Mouse (Mus musculus) monocyte, adult 59 days (primary cell): ENCODE data around the gene Ddx20. TPM values are rescaled to one million over a fixed set of nuclear protein-coding genes. Genes with fewer than 3 reads are reported as not detected.

Source experiments
- total RNA-seq, 2 experiments: library from RNA; stranded (reverse); gene quantifications; one replicate each; pipeline ENCODE4 v1.2.4; 2023

Gene Ddx20
- 10 to 100 TPM; 12.3 to 13.5 TPM for total RNA-seq

DNA sequence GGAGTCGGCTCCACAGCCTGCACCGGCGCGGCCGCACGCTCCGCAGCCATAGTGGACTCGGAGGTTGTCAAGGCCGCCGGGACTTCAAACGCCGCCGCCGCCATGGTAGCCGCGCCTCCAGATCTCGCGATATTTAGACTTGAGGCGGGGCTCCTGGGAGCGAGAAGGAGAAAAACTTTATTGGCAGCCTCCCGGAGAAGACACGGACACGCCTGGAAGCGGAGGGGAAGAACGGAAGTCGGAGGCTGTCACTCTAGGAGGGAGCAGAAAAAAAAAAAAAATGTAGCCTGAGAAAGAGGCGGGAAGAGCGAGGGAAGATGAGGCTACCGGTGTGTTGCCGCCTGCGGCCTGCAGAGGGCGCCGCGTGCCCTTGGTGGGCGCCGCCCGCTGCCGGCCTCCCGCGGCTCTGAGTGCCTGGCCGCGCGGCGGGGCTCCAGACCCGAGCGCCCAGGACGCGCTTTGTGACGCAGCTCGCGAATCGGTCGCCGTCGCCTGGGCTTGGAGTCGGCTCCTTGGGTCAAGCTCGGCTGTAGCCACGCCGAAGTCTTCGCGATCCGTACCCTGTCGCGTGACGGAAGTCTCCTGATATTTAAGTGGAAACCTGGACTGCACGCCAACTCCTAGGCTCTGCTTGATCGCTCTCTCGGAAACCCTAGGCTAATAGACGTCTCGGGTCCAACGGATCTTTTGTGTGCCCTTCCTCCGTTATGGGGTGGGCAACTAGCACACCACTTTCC is at the start of gene Ddx20:
TSS of gene Ddx20 (minus strand) at position 251 of the 737 bp plus-strand sequence.

DNA sequence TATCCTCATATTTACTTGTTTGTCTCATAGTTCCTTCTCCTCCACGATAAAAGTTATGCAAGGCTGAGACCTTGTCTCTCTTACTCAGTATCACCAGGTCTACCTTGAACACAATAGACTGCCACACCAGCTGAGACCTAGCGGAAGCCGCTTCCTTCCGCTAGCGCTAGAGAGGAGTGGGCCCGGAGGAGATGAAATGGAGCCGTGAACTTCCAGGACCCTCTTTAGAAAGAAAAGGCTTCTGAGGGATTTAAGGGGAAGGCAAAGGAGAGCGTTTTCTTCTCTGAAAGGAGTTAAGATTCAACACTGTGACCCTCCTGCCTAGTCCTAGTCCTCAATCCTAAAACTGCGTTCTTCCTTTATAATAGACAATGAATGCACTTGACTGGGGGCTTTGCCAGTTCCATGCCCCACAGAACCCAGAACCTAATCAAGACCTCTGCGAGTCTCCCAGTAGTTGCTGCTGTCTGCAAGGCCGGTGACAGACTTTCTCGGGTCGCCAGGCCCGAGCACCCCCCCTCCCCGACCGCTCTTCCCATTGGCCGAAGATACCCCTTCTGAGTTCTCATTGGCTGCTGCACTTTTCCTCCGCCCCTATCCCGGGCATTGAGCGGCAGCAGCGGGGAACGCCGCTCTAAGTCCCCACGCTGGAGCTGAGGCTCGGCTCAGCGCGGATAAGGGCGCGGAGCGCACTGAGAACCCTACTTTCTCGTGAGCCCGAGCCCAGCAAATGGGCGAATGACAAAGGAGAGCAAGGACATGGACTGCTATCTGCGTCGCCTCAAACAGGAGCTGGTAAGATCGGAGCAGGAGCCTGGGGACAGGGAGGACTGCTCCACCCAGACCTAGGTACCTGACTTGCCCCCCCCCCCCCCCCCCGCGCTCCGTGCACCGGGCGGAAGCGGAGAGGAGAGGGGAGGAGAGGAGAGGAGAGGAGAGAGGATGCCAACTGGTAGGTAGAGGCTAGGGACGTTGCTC is 16.9 kb upstream of the Ddx20 start, which contains the start of gene Inka2:
TSS of gene Inka2 (plus strand) at position 569 of the 978 bp plus-strand sequence.

Other genes starting within 250 kb of the Ddx20 start
- not detected for gene Kcnd3, start 235.2 kb downstream of the Ddx20 start, total RNA-seq
- not detected for gene Inka2, start 17.0 kb upstream of the Ddx20 start, total RNA-seq
- gene Rap1a, start 113.8 kb upstream of the Ddx20 start, total RNA-seq: 100 to 1,000 TPM; 359 to 394 TPM
- 1 to 10 TPM in 1 of 2 experiments, under 1 TPM in 1; 0.94 to 1.2 TPM for gene Adora3, start 183.3 kb upstream of the Ddx20 start, total RNA-seq
- under 1 TPM in 1 of 2 experiments, not detected in 1; 0.97 TPM for gene Tmigd3, start 183.3 kb upstream of the Ddx20 start, total RNA-seq
- 100 to 1,000 TPM in 1 of 2 experiments, 10 to 100 TPM in 1; 99.1 to 110 TPM for gene I830077J02Rik, start 245.1 kb upstream of the Ddx20 start, total RNA-seq